Mouse (Mus musculus) CH12.LX (cell line): ENCODE measurements around the gene Edaradd. TPM values are rescaled to one million over a fixed set of nuclear protein-coding genes. Genes with fewer than 3 reads are reported as not detected.

ENCODE experiments used
- polyA plus RNA-seq: library from polyadenylated mRNA; unstranded; fragments of >175 nt; gene quantifications from 2 replicates; pipeline ENCODE4 v1.2.1, GENCODE M21; 2012; ENCODE audit warnings: low read depth; ENCODE audit not compliant: insufficient read length
- total RNA-seq, 2 experiments: library from RNA; depleted of rRNA; stranded (reverse); fragments of 300-350 nt in 1 of 2; fragments of >200 nt in 1 of 2; gene quantifications; 2 replicates each; pipeline ENCODE4 v1.2.3; 2012 to 2014

Edaradd gene
- total and polyA plus RNA-seq, 3 experiments: 0.16 to 0.68 (median 0.24) TPM

Other genes starting within 250 kb of the Edaradd start
- not detected in 2 replicates for gene Actn2, start 179.7 kb downstream of the Edaradd start, total RNA-seq (2012; rRNA removed)
- gene Actn2, start 179.7 kb downstream of the Edaradd start, total RNA-seq (2014; rRNA removed): not detected in 2 replicates
- gene Actn2, start 179.7 kb downstream of the Edaradd start, polyA plus RNA-seq: not detected in 2 replicates
- 92.3 and 117 TPM in 2 replicates for gene Heatr1, start 125.4 kb downstream of the Edaradd start, total RNA-seq (2012; rRNA removed)
- 69.6 and 77.7 TPM in 2 replicates for gene Heatr1, start 125.4 kb downstream of the Edaradd start, total RNA-seq (2014; rRNA removed)
- gene Heatr1, start 125.4 kb downstream of the Edaradd start, polyA plus RNA-seq: 139 and 149 TPM in 2 replicates
- gene Lgals8, start 55.5 kb downstream of the Edaradd start, total RNA-seq (2012; rRNA removed): 11.7 and 15.8 TPM in 2 replicates
- 23.5 and 26.8 TPM in 2 replicates for gene Lgals8, start 55.5 kb downstream of the Edaradd start, total RNA-seq (2014; rRNA removed)
- 18.4 and 18.6 TPM in 2 replicates for gene Lgals8, start 55.5 kb downstream of the Edaradd start, polyA plus RNA-seq
- 17.0 and 20.4 TPM in 2 replicates for gene Ero1lb, start 45.4 kb upstream of the Edaradd start, total RNA-seq (2012; rRNA removed)
- gene Ero1lb, start 45.4 kb upstream of the Edaradd start, total RNA-seq (2014; rRNA removed): 34.8 and 36.6 TPM in 2 replicates
- gene Ero1lb, start 45.4 kb upstream of the Edaradd start, polyA plus RNA-seq: 25.3 and 26.6 TPM in 2 replicates